Mouse (Mus musculus): ENCODE results near the gene Icmt. TPM values are rescaled to one million over a fixed set of nuclear protein-coding genes. Genes with fewer than 3 reads are reported as not detected.

The Icmt gene
- polyA plus RNA-seq, 1 experiment, result 30.8 TPM

DNA sequence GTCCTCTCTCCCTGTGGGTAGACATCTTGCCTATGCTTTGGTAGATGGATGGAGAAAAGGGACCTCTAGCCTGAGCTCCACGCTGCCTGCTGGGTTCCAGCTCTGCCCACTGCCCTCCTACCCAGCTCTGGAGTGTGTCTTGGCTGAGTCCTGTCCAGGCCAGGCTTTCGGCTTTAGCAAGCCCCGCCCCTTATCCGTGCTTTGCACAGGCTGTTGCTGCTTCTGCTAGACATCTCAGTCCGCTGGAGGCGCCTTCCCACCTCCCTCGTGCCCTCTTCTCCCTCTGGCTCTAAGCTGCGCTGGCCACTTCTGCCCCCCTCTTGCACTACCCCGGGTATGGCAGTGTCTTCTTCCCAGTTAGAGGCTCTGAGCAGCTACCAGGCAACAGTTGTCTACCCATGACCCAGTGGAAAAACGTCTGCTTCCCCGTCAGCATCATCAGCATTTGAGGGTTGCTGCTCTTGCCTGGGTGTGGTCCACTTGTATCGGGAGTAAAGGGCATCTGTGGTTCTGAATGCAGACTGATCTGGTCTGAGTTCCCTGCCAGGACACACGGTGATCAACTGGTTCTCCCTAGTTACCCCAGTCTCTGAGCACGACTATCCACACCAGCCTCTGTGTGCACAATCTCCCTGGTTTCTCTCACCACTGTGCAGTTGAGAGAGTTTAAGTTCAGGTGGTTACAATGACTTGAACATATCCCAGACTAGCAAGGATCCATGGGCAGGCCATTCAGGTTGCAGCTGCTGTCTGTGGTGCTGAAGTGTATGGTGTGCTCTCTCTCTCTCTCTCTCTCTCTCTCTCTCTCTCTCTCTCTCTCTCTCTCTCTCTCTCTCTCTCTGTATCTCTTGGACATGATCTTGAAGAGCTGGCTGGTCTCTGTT lies 54.6 kb downstream of the Icmt start:
- H3K36me3 ChIP-seq (ENCODE audit: control insufficient read depth, insufficient read depth), result no peaks in the 10 kb centered on the region
- no peak overlapping the region for H3ac ChIP-seq (ENCODE audit: control insufficient read depth, insufficient read length)
- TF ChIP-seq REST (IDR thresholded peaks at IDR 0.05; ENCODE audit: insufficient read depth, insufficient read length), result peak; percentile 82
- no peak for TF ChIP-seq MYOG (IDR thresholded peaks at IDR 0.05; ENCODE audit: control insufficient read depth in 1 of 3, insufficient read depth in 1 of 3, insufficient read length in 2 of 3, low read depth in 2 of 3)
- no peaks in the 10 kb centered on the region for H3K27me3 ChIP-seq (ENCODE audit: control insufficient read depth, insufficient read depth, insufficient read length)
- H3K4me2 ChIP-seq (ENCODE audit: low read depth), result no peak overlapping the region
- H3K4me3 ChIP-seq, result no peak overlapping the region
- H3K79me2 ChIP-seq (ENCODE audit: control insufficient read depth, insufficient read depth), result no peaks in the 10 kb centered on the region

DNA sequence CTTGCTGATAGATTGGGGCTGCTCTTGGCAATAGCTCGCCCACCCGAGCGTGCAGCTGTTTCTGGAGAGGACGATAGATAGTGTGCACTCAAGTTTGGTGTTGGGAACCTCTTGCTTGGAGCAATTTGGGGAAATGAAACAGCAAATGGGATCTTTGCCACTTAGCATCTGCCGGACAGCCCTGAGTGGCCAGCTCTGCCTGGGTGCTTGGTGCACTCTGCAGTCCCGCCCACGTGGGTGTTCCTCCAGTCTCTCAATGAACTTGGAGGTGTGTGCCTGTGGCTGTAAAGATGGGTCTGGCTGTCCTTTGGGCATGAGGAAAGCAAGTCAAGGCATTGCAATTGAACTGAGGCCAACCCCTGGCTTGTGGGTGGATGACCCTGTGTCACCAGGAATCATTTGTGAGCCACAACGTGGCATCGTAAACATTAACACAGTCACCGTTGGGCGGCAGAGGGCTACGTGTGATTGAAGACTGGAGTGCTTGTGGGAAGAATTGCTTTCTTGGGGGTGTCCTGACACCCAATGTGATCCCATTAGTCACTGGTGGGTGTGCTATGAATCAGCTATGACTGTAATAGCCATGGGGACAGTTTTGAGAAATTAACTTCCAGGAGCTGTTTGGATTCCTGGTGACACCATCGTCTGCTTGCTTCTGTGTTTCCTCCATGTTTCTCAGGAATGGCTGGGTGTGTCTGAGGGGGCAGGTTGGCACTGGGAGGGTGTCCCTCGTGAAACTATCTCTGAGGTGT lies 57.0 kb downstream of the Icmt start:
- Histone ChIP-seq H3K36me3 (ENCODE audit: control insufficient read depth, insufficient read depth) (no peaks in the 10 kb centered on the region), H3K4me2 (ENCODE audit: low read depth) (no peak overlapping the region), H3K27me3 (ENCODE audit: control insufficient read depth, insufficient read depth, insufficient read length) (no peaks in the 10 kb centered on the region), H3ac (ENCODE audit: control insufficient read depth, insufficient read length) (no peak overlapping the region), H3K4me3 (no peak overlapping the region), H3K79me2 (ENCODE audit: control insufficient read depth, insufficient read depth) (no peaks in the 10 kb centered on the region)
- TF ChIP-seq CEBPB (IDR thresholded peaks at IDR 0.05; ENCODE audit: insufficient read depth, poor library complexity, severe bottlenecking) (no peak), E2F4 (IDR thresholded peaks at IDR 0.05; ENCODE audit: insufficient read depth) (no peak), MYOD1 (IDR thresholded peaks at IDR 0.05; ENCODE audit: control insufficient read depth in 1 of 3, insufficient read length in 2 of 3, low read depth in 2 of 3) (no peak), TCF3 (IDR thresholded peaks at IDR 0.05; ENCODE audit: insufficient read length, low read depth) (no peak), USF1 (IDR thresholded peaks at IDR 0.05; ENCODE audit: low read depth) (no peak), TCF12 (IDR thresholded peaks at IDR 0.05; ENCODE audit: insufficient read depth, poor library complexity, severe bottlenecking) (no peak), SRF (IDR thresholded peaks at IDR 0.05; ENCODE audit: control insufficient read depth, insufficient read length, low read depth) (no peak), MYOG (IDR thresholded peaks at IDR 0.05; ENCODE audit: control insufficient read depth in 1 of 3, insufficient read depth in 1 of 3, insufficient read length in 2 of 3, low read depth in 2 of 3) (no peak), POLR2A (IDR thresholded peaks at IDR 0.05; ENCODE audit: insufficient read length, low read depth) (no peak), POLR2AphosphoS2 (IDR thresholded peaks at IDR 0.05; ENCODE audit: insufficient read length, low read depth) (no peak), MAX (IDR thresholded peaks at IDR 0.05; ENCODE audit: low read depth) (no peak), REST (IDR thresholded peaks at IDR 0.05; ENCODE audit: insufficient read depth, insufficient read length) (no peak)

GRCm38 (mm10) chr4:152355672-152356071 lies 58.6 kb downstream of the Icmt start:
- Histone ChIP-seq H3K79me2 (ENCODE audit: control insufficient read depth, insufficient read depth) (no peaks in the 10 kb centered on the region), H3K27me3 (ENCODE audit: control insufficient read depth, insufficient read depth, insufficient read length) (no peaks in the 10 kb centered on the region), H3K36me3 (ENCODE audit: control insufficient read depth, insufficient read depth) (no peaks in the 10 kb centered on the region), H3ac (ENCODE audit: control insufficient read depth, insufficient read length) (no peak overlapping the region), H3K4me3 (no peak overlapping the region), H3K4me2 (ENCODE audit: low read depth) (no peak overlapping the region)
- TF ChIP-seq USF1 (IDR thresholded peaks at IDR 0.05; ENCODE audit: low read depth) (no peak), CEBPB (IDR thresholded peaks at IDR 0.05; ENCODE audit: insufficient read depth, poor library complexity, severe bottlenecking) (no peak), POLR2AphosphoS2 (IDR thresholded peaks at IDR 0.05; ENCODE audit: insufficient read length, low read depth) (no peak), MYOD1 (IDR thresholded peaks at IDR 0.05; ENCODE audit: control insufficient read depth in 1 of 3, insufficient read length in 2 of 3, low read depth in 2 of 3) (no peak), MAX (IDR thresholded peaks at IDR 0.05; ENCODE audit: low read depth) (no peak)

Other genes starting within 250 kb of the Icmt start
- 65.8 TPM for gene Plekhg5, start 224.7 kb upstream of the Icmt start, polyA plus RNA-seq (2012; fragmentation: generic; extraction: Trizol)
- 4.0 TPM for gene Tnfrsf25, start 181.3 kb upstream of the Icmt start, polyA plus RNA-seq (2012; fragmentation: generic; extraction: Trizol)
- gene Espn, start 144.9 kb upstream of the Icmt start, polyA plus RNA-seq (2012; fragmentation: generic; extraction: Trizol), result 0.65 TPM
- gene Hes2, start 138.4 kb upstream of the Icmt start, polyA plus RNA-seq (2012; fragmentation: generic; extraction: Trizol), result not detected
- 167 TPM for gene Acot7, start 119.1 kb upstream of the Icmt start, polyA plus RNA-seq (2012; fragmentation: generic; extraction: Trizol)
- 6.5 TPM for gene Gpr153, start 23.0 kb upstream of the Icmt start, polyA plus RNA-seq (2012; fragmentation: generic; extraction: Trizol)
- gene Hes3, start 5.6 kb upstream of the Icmt start, polyA plus RNA-seq (2012; fragmentation: generic; extraction: Trizol), result 0.02 TPM
- gene Rnf207, start 21.8 kb downstream of the Icmt start, polyA plus RNA-seq (2012; fragmentation: generic; extraction: Trizol), result 0.52 TPM
- gene Rpl22, start 28.5 kb downstream of the Icmt start, polyA plus RNA-seq (2012; fragmentation: generic; extraction: Trizol), result 1,218 TPM
- 1.0 TPM for gene Chd5, start 41.4 kb downstream of the Icmt start, polyA plus RNA-seq (2012; fragmentation: generic; extraction: Trizol)
- gene Nphp4, start 179.5 kb downstream of the Icmt start, polyA plus RNA-seq (2012; fragmentation: generic; extraction: Trizol), result 2.3 TPM
- 14.6 TPM for gene Kcnab2, start 180.6 kb downstream of the Icmt start, polyA plus RNA-seq (2012; fragmentation: generic; extraction: Trizol)

All from myocyte (in vitro differentiated cells).